Mouse (Mus musculus) olfactory bulb, adult 2 months (tissue): ENCODE results near the gene Gpat3. TPM values are rescaled to one million over a fixed set of nuclear protein-coding genes. Genes with fewer than 3 reads are reported as not detected.

Experiments
- H3K27ac ChIP-seq: fragments of 200-500 bp; 2 replicates; pipeline ENCODE4 v1.5.1; 2012; ENCODE audit warnings: low read depth, low read length; ENCODE audit not compliant: insufficient read depth
- H3K4me1 ChIP-seq: fragments of 200-500 bp; 2 replicates; pipeline ENCODE4 v1.6.1; 2012; ENCODE audit warnings: low read length; ENCODE audit not compliant: control insufficient read depth, insufficient read depth
- H3K4me3 ChIP-seq: fragments of 200-500 bp; 2 replicates; pipeline ENCODE4 v1.5.1; 2012; ENCODE audit warnings: mild to moderate bottlenecking, low read depth, low read length, moderate library complexity; ENCODE audit not compliant: insufficient read depth
- CTCF ChIP-seq: fragments of 200-500 bp; IDR thresholded peaks from 2 replicates; pipeline ENCODE4 v1.5.1; 2012; ENCODE audit warnings: low read depth, mild to moderate bottlenecking, low read length, moderate library complexity; ENCODE audit not compliant: insufficient read depth
- POLR2A ChIP-seq: fragments of 200-500 bp; IDR thresholded peaks from 2 replicates; pipeline ENCODE4 v1.6.1; 2012; ENCODE audit warnings: mild to moderate bottlenecking, low read depth, low read length, moderate library complexity; ENCODE audit not compliant: insufficient read depth
- WGBS: fragments of 180-500 bp; shearing (Covaris S2); methylation state at CpG from one replicate; pipeline ENCODE4 v1.1.7; 2018; 5-methylcytosine and 5-hydroxymethylcytosine counted together
- polyA plus RNA-seq: library from polyadenylated mRNA; stranded (reverse); fragments of >200 nt; gene quantifications from 2 replicates; pipeline ENCODE4 v1.2.4, GENCODE M21; 2012; ENCODE audit warnings: low replicate concordance; ENCODE audit not compliant: missing spikeins, insufficient read depth, insufficient read length

The Gpat3 gene
- not detected in 2 replicates for polyA plus RNA-seq

GRCm38 (mm10) chr5:100845485-100845847, at the start of gene Gpat3:
Gene Gpat3 (plus strand): TSS chr5:100845713.
- no peak for TF ChIP-seq POLR2A
- TF ChIP-seq CTCF = peak; percentile 29; the same call in 1 of the 2 replicates
- H3K4me1 ChIP-seq = peaks cover 10% of the 10 kb centered on the region
- H3K4me3 ChIP-seq = peak within 1 kb of the TSS; percentile 49
- no peak within 1 kb of the TSS for H3K27ac ChIP-seq
- under 1% methylated on average over 16 of the region's 16 CpGs for WGBS

DNA sequence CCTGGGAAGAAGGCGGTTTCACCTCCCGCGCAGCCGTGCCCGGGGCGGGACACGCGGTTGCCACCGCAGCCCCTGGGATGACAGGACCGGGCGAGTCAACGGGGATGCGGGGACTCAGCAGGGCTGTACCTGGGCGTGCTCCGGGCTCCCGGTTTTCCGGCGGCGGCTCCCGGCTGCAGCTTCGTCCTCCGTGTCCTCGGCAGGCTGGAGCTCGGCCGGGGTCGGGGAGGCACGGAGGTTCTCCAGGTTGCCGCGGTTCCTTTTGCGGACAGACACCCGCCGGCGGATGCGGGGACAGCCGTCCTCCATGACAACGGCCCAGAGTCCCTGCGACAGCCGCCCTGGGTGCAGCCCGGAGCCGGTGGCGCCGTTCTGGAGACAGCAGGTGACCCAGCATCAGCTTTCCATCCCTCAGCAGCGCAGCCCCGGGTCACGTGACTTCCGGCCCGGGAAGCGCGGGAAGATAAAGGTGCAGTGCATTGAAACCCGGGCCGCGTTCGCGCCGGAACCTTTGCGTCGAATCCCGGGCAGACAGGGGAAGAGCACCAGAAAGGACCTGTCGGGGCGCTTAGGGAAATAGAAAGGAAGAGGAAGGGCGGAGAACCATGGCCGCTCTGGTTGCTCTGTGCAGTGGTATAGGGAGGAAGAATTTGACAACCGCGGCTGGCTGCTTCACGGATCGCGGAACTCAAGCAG, 47.2 kb upstream of the Gpat3 start, which contains the start of the genes Helq and Mrps18c:
Gene Helq, minus strand, starts transcription at position 434 of the 696 bp plus-strand sequence.
Gene Mrps18c, plus strand, starts transcription at position 463 of the 696 bp plus-strand sequence.
- peak within 1 kb of the TSS; percentile 91 for H3K4me3 ChIP-seq
- peak within 1 kb of the TSS; percentile 52; the same call in 1 of the 2 replicates for H3K27ac ChIP-seq
- H3K4me1 ChIP-seq = peaks cover 4% of the 10 kb centered on the region; the same call in 1 of the 2 replicates
- TF ChIP-seq POLR2A (peak; percentile 58), CTCF (no peak)
- WGBS = under 1% methylated on average over 67 of the region's 67 CpGs

- no peak for TF ChIP-seq POLR2A
- no peak for TF ChIP-seq CTCF
- 66% methylated on average over 4 of the region's 4 CpGs for WGBS
- no peaks in the 10 kb centered on the region for H3K4me1 ChIP-seq
- no peak overlapping the region for H3K27ac ChIP-seq
- H3K4me3 ChIP-seq = no peak overlapping the region
Observed at GRCm38 (mm10) chr5:100818341-100818740, 27.2 kb upstream of the Gpat3 start.

DNA sequence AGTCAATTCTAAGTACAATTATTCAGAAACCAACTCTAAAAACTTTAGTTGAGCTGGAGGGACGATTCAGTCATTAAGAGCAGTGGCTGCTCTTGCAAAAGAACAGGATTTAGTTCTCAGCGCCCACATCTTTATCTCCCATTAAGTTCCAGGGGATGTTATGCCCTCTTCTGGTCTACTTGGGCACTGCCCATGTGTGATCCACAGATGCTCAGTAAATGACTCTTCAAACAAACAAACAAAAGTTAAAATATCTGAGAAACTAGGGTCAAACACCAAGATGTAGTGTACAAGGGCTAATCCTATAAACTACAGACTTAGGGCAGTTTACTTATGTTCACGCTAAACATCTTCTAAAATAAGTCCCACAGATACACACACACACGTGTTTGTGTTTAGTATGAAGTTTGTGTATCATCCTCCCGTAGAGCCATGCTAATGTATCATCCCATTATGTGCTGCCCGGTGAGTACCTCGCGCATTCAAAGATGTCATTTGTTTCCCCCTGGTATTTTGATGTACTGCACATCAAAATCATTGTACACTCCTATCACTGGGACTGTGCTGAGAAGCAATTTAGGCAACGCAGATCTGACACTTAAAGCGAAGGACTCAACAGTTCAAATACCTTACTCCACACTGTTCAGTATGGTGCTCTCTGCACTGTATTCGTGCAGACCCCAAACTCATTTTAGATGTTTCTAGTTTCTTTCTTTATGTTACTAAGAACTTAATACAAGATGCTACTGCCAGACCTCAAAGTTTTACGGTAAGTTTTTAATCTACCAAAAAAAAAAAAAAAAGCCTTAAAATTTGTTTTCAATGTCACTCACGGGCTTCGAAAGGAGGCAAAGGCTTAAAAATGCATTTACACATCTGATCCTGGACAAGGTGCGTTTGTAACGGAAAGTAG, 25.7 kb upstream of the Gpat3 start:
- Histone ChIP-seq H3K4me1 (no peaks in the 10 kb centered on the region), H3K4me3 (peak overlapping the region; percentile 65), H3K27ac (no peak overlapping the region)
- WGBS = 25% methylated on average over 16 of the region's 16 CpGs
- TF ChIP-seq CTCF = no peak
- no peak for TF ChIP-seq POLR2A

- Histone ChIP-seq H3K27ac (peak within 1 kb of the TSS; percentile 16; the same call in 1 of the 2 replicates), H3K4me3 (peak within 1 kb of the TSS; percentile 65), H3K4me1 (no peaks in the 10 kb centered on the region)
- no peak for TF ChIP-seq CTCF
- peak; percentile 71; the same call in 1 of the 2 replicates for TF ChIP-seq POLR2A
- under 1% methylated on average over 63 of the region's 63 CpGs for WGBS
Observed at GRCm38 (mm10) chr5:100820483-100821184, 24.9 kb upstream of the Gpat3 start, which contains the start of gene Abraxas1. Gene Abraxas1 (minus strand): TSS chr5:100820965.

DNA sequence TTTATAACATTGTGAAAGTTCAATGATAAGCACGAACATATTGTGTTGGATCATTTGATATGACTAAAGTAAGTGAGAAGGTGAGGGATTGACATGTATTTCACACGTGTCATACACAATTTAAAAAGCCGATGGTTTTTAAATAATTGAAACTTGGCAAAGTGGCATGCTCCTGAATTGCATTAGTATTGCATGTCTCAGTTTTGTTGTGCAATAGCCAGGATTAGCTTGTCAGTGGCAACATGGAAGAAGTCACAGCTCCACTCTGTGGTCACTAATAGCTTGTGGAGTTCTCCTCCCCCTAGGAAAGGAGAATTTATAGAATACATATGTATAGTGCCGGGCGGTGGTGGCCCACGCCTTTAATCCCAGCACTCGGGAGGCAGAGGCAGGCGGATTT, 24.1 kb upstream of the Gpat3 start:
- Histone ChIP-seq H3K4me1 (no peaks in the 10 kb centered on the region), H3K4me3 (no peak overlapping the region), H3K27ac (no peak overlapping the region)
- WGBS = 79% methylated on average over 8 of the region's 8 CpGs
- TF ChIP-seq POLR2A (no peak), CTCF (no peak)

GRCm38 (mm10) chr5:100822826-100823225, 22.7 kb upstream of the Gpat3 start:
- 89% methylated on average over 7 of the region's 7 CpGs for WGBS
- Histone ChIP-seq H3K4me3 (no peak overlapping the region), H3K4me1 (no peaks in the 10 kb centered on the region), H3K27ac (no peak overlapping the region)
- TF ChIP-seq POLR2A (no peak), CTCF (no peak)

DNA sequence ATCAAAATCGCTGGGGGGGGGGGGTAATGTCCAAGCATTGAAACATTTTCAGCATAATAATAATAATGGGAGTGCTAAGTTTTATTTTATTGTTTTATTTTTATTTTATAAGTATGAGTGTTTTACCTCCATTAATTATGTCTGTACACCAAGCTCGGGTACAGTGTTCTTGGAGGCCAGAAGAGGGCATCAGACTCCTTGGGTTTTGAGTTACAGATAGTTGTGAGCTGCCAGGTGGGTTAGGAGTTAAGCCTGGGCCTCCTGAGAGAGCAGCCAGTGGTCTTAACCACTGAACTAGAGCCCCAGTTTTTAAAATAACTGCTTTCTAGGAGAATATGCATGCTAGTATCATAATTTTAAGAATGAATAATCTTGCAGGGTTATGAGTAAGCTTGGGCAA, 19.5 kb upstream of the Gpat3 start:
- Histone ChIP-seq H3K4me1 (no peaks in the 10 kb centered on the region), H3K27ac (no peak overlapping the region), H3K4me3 (no peak overlapping the region)
- TF ChIP-seq POLR2A (no peak), CTCF (no peak)
- WGBS = 27% methylated on average over 2 of the region's 2 CpGs
